Mouse (Mus musculus): Measurements from ENCODE around the gene Grm5.

Grm5 gene

DNA sequence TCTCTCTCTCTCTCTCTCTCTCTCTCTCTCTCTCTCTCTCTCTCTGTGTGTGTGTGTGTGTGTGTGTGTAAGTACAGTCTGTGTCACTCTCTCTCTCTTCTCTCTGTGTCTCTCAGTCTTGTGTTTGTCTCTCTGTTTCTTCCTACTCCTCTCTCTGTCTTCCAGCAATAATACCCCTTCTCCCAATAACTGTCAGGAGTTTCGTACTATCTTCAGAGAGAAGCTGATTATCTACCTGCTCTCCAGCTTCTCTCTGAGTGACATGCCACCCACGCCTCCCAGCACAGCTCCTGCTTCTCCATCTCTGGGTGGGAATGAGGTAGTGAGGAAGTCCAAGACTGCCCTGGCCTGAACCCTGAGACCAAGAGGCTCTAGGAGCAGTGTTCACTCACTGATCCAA is at the start of gene Grm5:
TSS of gene Grm5 (plus strand) at position 301 of the 400 bp plus-strand sequence.
- no peak for DNase-seq (ENCODE audit: extremely low spot score, low spot score)

DNA sequence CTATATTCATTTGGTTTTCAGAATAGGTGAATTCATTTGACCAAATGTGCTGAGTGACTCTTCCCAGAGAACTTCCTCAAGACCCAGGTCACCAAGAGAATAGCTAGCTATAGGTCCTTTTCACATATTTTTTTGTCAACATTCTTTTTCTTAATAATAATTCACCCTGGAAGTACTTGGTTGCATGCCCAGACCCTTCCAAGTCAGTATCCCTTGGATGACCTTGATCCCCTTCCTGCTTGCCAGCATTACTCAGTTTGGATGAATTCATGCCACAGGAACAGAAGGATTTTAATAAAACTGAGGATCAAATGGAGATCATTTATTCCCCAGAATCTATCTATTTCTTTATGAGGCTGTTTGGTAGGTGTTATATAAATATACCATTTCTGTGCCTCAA is 44.9 kb upstream of the Grm5 start:
- DNase-seq (ENCODE audit: extremely low spot score, low spot score) = no peak

DNA sequence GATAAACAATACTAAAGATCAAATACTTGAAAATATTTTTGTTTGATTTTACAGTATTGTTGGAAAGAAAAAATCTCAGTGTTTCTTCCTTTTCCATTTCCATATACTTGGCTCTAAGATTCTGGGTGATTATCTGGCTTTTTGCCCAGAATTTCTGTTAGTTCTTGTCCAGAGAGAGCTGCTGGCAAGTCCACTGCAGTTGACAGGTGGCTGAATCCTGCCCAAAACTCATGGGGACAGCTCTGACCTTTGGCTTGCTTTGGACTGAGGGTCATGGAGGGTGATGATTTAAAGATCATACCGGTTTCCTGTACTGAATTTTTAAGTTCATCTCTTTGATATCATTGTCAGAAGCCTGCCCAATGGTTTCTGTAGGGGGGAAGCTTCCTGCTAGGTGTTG is 18.7 kb upstream of the Grm5 start:
- DNase-seq (ENCODE audit: extremely low spot score, low spot score) = no peak

DNA sequence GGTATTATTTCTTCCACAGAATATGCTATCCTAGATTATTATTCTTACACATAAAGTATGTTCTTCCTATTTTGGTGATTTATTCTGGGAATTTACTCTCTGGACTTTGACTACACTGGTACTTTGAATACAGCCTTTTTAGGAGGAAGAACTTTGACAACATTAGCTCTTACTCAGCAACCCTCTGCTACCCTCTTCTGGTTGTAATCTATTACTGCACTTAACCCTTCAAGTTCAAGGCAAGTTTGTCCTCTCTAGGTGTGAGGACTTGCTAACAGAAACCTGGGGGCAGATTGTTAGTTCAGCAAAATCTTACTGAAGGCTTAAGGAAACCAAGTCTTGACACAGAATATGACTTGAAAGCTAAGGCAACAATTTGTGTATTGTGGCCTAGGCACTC is 17.5 kb upstream of the Grm5 start:
- DNase-seq (ENCODE audit: extremely low spot score, low spot score) = no peak

DNA sequence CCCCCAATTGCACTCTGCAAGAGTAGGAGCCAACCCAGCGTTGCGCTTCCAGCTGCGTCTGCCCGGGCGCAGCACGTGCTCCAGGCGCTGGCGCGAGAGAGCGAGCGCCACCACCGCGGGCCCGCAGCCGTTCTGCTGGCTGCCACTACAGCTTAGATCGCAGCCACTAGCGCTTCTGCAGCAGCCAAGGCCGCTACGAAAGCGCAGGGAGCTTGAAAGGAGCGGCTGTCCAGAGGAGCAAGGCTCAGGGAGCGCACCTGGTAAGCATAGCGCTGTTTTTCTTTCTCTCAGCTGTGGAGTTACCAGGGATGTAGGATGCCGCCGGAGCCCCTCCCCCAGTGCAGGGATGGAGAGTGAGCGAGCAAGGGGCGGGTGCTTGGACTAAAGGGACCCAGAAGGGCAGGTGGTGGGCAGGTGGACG is 323 bp downstream of the Grm5 start:
- peak; percentile 45 for DNase-seq (ENCODE audit: extremely low spot score, low spot score)

DNA sequence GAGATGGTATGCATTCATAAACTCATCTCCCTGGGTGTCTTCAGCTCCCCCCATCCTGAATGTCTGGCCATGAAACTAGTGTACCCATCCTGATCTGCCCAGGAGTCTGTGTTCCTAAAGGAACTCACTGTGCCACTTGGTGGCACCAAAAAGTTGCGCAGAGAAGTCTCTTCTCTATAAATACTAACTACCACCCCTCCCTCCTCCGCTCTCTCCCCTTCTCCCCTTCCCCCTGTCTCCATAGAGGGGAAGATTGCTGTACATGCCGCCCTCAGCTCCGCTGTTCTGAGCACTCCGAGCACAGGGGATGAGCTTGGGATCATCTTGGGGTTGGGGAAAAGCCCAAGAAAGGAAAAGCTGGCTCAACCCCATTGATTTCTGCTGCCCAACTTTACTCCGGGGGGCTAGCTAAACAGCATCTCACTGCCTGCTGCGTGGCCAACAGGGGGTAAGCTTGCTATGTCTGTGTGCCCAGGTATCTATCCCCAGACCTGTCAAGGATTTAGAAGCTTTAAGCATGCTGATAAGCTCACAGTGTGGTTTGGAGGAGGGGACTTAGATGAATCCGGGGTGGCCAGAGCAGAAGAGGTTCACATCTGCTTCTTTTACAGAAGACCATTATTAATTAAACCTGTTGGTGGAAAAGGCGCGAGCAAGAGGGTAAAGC is 2.4 kb downstream of the Grm5 start:
- DNase-seq (ENCODE audit: extremely low spot score, low spot score) = no peak

DNA sequence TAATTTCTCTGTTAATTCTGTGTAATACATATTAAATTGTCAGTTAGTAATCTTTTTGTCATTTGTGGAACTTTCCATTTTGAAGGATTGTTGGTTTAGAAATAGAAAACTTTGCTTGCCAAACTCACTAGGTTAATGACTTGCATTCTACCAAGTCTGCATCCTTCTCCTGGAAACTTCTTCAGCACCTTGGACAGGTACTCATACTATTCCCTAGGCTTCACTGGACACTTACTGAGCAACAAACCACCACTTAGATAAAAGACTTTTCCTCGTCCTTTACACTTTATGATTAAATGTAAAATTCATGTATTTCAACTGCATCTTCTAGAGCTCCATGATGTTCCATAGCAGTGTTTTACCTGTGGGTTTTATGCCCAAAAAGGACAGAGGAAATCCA is 4.0 kb downstream of the Grm5 start:
- no peak for DNase-seq (ENCODE audit: extremely low spot score, low spot score)

DNA sequence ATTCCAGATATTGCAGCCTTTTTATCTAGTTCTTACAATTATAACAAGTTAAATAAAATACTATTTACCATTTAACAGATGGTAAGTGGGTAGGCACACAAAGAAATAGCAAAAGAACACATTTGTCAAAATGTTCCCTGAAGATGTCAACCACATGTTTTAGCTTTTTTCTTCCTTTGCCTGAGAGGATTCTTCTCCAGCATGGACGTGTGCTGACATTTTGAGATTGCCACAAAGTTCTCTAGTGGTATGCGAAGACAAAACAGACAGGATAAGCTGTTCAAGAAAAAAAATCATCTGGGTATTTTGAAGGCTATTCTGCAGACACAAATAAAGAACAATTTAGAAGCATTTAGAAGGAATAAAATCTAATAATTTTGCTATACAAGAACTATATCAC is 42.3 kb downstream of the Grm5 start:
- no peak for DNase-seq (ENCODE audit: extremely low spot score, low spot score)

DNA sequence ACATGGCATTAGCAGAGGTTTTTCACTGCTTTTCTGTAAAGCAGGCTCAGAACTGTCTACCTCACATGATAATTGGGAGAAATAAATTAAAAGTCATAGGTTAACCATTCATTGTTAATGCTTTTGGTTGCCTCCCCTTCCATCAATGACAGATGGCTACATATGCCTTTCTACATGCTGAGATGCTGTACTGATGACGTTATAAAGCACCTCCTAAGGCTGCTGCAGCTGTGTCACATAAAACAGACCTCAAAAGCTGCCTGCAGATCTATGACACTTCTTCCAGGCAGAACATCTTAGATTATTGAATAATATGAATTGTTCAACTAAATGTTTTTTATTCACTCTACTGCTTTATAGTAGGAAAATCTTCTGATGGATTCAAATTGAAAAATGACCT is 51.6 kb downstream of the Grm5 start:
- DNase-seq (ENCODE audit: extremely low spot score, low spot score) = no peak

DNA sequence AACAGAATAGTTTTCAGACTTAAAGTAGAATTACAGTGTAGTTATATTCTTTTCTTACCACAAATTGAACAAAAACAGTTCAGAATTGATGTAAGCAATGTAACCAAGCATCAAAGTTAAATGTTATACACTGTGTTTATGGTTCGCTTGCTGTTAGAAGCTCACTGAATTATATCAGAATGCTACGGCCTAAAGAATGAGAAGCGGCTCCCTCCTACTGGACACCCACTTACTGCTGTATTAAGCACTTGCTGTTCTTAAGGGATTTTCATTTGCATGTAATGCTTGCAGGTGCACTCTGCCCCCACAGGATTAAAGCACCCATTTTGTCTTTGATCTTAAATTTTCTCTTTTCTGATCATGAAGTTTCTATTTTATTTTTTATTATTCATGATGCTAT is 66.6 kb downstream of the Grm5 start:
- DNase-seq (ENCODE audit: extremely low spot score, low spot score) = no peak

DNA sequence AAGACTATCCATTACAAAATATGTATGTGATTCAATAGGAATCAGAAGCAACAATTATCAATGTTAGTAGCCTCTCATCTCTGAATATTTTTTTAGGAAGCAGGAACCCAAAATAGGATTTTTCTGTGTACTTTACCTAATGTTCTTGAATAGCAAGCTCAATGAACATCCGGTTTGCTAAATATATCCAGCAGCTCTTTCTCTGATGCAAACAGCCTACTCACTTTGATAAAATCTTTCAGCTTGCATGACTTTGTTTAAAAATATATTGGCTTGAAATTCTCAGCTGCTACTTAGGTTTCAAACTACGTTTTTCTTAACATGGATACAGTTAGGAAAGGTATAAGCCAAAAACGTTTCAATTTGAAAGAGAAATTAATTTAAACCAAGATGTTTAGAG is 77.8 kb downstream of the Grm5 start:
- DNase-seq (ENCODE audit: extremely low spot score, low spot score) = no peak

DNA sequence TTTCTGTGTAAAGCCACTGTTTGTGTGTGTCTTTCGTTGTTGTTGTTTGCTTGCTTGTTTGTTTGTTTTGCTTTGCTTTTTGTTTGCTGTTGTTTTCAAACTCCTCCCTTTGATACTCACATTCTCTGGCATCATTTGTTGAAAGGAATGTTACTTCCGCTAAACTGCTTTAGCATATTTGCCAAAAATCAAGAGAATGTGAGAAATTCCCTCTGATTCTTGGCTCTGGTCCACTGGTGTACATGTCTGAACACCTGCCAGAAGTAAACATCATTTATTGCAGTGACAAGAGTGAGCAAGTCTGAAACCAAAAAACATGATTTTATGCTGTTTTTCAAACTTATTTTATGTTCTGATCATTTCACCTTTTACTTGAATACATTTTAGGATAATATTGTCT is 80.1 kb downstream of the Grm5 start:
- no peak for DNase-seq (ENCODE audit: extremely low spot score, low spot score)

DNA sequence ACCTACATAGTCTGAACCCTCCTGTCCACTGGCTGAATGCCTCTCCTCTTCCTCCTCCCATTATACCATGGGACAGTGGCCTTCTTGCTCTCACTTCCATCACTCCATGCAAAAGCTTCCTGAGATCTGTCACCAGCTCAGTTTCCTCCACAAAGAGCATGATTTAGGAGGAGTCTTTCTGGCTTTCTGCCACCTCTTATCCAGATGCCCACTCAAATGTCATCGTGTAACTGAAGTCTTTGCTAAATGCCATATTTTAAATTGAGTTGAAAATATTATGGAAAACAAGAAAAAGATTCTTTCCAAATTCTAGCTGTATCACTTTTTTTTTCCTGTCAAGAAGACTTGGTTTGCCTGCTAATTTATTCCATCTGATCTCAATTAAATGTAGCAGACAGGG is 132.4 kb downstream of the Grm5 start:
- no peak for DNase-seq (ENCODE audit: extremely low spot score, low spot score)

DNA sequence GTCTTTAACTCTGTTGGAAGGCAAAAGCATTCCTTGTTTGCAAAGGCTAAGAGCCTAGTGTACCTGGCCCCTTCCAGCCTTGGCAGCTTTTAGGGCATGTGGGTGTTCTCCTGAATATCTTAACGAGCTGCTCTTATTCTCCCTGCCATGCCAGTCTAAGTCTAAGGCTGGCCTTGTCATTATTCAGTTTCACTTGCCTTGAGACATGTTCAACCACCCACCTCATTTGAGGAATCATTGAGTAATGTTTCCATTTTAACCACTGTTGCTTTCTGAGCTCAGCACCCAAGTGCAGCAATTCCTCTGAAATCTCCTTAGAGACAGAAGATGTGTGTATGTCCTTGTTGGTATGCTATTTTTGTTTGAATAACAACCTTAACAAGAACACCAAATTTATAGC is 134.7 kb downstream of the Grm5 start:
- DNase-seq (ENCODE audit: extremely low spot score, low spot score) = no peak

DNA sequence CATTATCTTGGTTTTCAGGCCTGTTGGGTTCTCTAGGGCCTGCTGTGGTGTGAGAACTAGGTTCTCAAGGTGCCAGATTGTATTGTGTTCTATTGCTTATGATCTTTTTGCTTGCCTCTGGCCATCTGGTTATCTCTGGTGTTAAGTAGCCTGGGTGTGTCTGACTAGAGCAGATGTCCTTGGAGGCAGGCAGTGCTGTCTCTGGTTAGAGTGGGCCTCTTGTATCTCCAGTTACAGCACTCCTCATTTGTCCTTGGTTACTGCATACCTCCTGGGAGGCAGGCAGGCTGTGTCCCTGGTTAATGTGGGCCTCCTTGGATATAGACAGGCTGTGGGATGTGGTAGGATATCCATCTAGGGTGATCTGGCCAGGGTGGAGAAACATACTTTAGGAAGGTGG is 150.5 kb downstream of the Grm5 start:
- DNase-seq (ENCODE audit: extremely low spot score, low spot score) = no peak

DNA sequence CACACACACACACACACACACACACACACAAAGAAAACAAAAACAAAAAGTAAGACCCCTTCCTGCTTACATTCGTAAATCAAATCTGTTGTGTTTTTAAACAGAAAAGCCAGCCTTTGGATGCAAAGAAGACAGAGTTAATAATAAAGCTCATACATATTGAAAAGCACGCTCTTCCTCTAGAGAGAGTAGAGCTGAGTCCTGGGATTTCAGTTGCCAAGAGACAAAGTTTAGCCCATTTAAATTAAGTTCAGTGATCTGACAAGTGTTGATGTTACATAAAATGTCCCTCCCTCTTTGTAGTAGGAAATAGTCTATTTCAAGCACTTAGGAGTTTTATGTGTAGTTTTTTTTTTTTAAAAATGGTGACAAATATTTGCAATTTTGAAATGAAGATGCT is 178.0 kb downstream of the Grm5 start:
- DNase-seq (ENCODE audit: extremely low spot score, low spot score) = no peak

DNA sequence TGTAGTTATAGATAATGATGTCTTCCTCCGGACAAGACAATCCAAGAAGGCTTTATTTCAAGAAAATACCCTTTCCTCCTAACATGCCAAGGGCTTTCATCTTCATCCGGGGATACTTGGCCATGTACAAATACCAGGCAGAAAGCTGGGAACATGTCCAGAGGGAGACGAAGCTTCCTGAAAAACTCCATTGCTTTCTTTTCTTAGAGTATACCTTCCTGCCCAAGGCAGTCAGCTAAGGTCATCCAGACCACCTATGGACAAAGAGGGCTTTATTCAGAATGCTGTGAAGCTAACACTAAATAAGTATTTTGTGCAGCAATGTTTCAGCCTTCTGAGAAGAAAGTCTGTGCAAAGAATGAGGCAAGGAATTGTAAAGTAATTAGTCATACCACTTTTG is 178.4 kb downstream of the Grm5 start:
- DNase-seq (ENCODE audit: extremely low spot score, low spot score) = no peak

DNA sequence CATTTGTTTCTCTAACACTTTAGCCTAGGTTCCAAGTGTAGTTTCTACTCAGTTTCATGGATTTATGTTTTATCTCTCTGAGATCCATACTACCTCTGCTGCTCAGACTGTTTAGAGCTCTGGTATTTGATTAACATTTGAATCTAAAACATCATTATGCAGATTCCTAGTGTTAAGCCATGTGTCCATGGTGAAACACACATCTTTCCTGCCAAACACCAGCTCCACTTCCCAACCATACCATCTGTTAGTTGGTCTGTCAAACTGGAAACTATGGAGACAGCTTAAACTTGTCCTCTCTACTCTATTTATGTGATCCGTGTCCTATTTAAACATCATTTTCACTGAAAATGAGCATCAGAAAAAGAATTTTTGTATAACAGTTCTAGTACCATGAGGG is 203.6 kb downstream of the Grm5 start:
- no peak for DNase-seq (ENCODE audit: extremely low spot score, low spot score)

DNA sequence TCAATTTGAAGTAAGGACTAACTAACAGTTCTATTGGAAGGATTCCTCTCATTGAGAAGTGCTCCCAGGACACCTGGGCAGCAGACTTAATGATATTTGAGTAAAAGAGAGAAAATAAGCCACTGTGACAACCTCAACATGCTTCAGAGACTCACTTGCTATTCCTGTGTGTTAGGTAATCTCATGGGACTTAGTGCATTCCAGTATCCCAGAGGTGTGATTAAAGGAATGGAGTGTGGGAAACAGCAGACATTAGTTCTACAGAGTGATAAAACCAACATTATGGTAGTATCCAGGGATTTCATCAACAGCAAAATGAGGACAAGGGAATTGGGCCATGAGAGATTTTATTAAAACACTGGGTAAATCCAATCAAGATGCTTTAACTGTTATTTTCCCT is 205.0 kb downstream of the Grm5 start:
- DNase-seq (ENCODE audit: extremely low spot score, low spot score) = no peak

DNA sequence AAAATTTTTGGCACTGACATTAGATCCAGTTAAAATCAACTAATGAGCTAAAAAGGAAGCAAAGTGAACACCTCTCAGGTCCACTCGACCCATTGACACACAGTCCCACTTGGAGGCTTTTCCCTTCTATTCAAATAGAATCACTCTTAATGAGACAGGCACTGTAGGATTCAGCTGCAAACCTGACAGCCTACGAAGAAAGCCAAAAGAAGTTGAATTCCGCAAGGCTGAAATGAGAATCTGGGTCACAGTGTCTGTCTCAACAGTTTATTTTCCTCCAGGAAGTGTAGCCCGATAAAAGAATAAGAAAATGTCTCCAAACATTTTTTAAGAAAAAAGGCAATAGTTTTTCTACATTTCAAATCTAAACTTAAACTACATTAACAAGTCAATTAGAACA is 209.9 kb downstream of the Grm5 start:
- DNase-seq (ENCODE audit: extremely low spot score, low spot score) = no peak

DNA sequence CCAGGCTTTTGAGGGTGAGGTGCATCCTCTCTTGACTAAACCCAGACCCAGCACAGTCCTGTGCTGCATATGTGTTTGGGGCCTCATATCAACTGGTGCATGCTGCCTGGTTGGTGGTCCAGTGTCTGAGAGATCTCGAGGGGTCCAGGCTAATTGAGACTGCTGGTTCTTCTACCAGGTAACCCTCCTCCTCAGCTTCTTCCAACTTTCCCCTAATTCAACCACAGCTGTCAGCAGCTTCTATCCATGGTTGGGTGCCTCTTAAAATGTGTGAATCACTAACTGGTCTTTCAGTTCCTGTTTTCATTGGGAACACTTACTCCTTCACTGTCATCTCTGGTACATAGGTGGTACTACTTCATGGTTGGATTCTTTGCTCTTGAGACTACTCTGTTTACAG is 240.9 kb downstream of the Grm5 start:
- DNase-seq (ENCODE audit: extremely low spot score, low spot score) = no peak

DNA sequence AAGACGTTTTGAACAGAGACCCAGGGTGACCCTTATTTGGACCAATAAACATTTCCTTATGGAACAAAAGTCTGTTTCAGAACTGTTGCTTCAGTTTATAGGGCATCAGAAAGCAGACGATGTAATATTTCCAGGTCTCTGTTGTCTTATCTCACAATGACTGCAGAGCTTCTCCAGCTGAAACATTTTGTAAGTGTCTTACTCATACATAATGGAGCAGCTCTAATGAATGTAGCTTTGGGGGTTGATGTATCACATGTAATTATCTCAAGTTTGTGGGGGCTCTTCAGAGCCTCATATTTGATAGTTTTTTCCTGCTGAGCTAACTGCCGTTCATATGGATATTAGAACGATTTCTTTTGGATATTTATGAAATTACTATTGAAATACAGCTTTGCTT is 250.7 kb downstream of the Grm5 start:
- no peak for DNase-seq (ENCODE audit: extremely low spot score, low spot score)

DNA sequence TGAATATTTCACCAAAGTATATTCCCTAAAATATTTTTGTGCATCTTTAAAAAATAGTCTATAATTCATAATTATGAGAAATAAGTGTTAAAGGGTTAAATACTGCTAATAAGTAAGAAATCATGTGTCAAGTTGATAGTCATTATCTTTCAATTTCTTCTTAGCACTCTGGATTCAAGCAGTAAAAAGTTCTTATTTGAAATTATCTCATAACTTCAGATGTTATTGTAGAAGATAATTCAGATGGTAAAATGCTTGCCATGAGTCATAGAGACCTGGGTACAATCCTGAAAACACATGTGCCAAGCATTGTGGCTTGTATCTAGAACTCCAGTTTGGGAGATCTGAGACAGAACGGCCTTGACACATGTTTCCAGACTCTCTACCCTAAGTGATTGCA is 254.6 kb downstream of the Grm5 start:
- DNase-seq (ENCODE audit: extremely low spot score, low spot score) = no peak

DNA sequence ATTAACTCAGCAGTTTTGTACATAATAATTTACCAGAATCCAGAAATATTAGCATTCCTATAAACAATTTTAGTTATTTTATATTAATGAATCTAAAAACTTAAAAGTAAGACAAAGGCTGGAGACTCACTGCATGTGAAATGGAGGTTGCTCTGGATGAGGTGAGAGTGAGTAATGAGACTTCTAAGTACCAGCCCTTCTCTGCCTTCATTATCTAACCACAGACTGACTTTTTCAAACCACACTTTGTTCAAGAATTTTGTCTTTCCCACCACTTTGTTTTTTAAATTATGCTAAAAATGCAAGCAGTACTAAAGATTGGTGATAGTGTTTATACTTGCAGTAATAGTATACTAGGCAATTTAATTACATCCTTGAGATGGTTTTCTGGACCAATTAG is 259.5 kb downstream of the Grm5 start:
- no peak for DNase-seq (ENCODE audit: extremely low spot score, low spot score)
